Mouse (Mus musculus): ENCODE results near the gene Nsrp1. TPM values are rescaled to one million over a fixed set of nuclear protein-coding genes. Genes with fewer than 3 reads are reported as not detected.
"Not testable (repeated sequence)": the region's sequence is repeated elsewhere in the genome, so short reads cannot be mapped to it uniquely, and the experiment has no call there.

Nsrp1 gene
- 10 to 100 TPM; 16.3 to 17.8 TPM for total RNA-seq (2021)

- peak; percentile 92 to 93 for DNase-seq
These were observed at the start of gene Nsrp1 for GRCm38 (mm10) chr11:77078273-77079134. Nsrp1 (minus strand) TSS chr11:77078435.

GRCm38 (mm10) chr11:77111141-77111540 lies 32.9 kb upstream of the Nsrp1 start:
- no peak for DNase-seq

- DNase-seq, result no peak
These were observed 30.2 kb upstream of the Nsrp1 start for GRCm38 (mm10) chr11:77108442-77108841.

- not testable (repeated sequence) for DNase-seq
These were observed 29.6 kb upstream of the Nsrp1 start for GRCm38 (mm10) chr11:77107872-77108271.

GRCm38 (mm10) chr11:77106961-77107360 lies 28.7 kb upstream of the Nsrp1 start:
- no peak for DNase-seq

- peak; percentile 64 to 70 for DNase-seq
These were observed 22.1 kb upstream of the Nsrp1 start for GRCm38 (mm10) chr11:77100137-77100937.

- DNase-seq, result no peak
These were observed 20.2 kb upstream of the Nsrp1 start for GRCm38 (mm10) chr11:77098332-77098972.

GRCm38 (mm10) chr11:77096991-77097390 lies 18.8 kb upstream of the Nsrp1 start:
- no peak for DNase-seq

- DNase-seq, result no peak
These were observed 18.3 kb upstream of the Nsrp1 start for GRCm38 (mm10) chr11:77096581-77096980.

GRCm38 (mm10) chr11:77095206-77095605 lies 17.0 kb upstream of the Nsrp1 start:
- no peak for DNase-seq

- no peak for DNase-seq
These were observed 15.9 kb upstream of the Nsrp1 start for GRCm38 (mm10) chr11:77094136-77094535.

GRCm38 (mm10) chr11:77093208-77093607 lies 15.0 kb upstream of the Nsrp1 start:
- DNase-seq, result peak in 1 of 2 experiments; percentile 13

- DNase-seq, result no peak
These were observed 10.9 kb upstream of the Nsrp1 start for GRCm38 (mm10) chr11:77089162-77089561.

GRCm38 (mm10) chr11:77087004-77087403 lies 8.8 kb upstream of the Nsrp1 start:
- DNase-seq, result no peak

- no peak for DNase-seq
These were observed 5.9 kb upstream of the Nsrp1 start for GRCm38 (mm10) chr11:77084001-77084682.

GRCm38 (mm10) chr11:77079361-77079760 lies 1.1 kb upstream of the Nsrp1 start:
- DNase-seq, result no peak

GRCm38 (mm10) chr11:77077792-77078191 lies 443 bp downstream of the Nsrp1 start:
- peak in 1 of 2 experiments; percentile 10 for DNase-seq

- not testable (repeated sequence) for DNase-seq
These were observed 904 bp downstream of the Nsrp1 start for GRCm38 (mm10) chr11:77077331-77077730.

GRCm38 (mm10) chr11:77070721-77071120 lies 7.5 kb downstream of the Nsrp1 start:
- DNase-seq, result no peak

- DNase-seq, result no peak
These were observed 9.4 kb downstream of the Nsrp1 start for GRCm38 (mm10) chr11:77068825-77069224.

GRCm38 (mm10) chr11:77063406-77063805 lies 14.8 kb downstream of the Nsrp1 start:
- DNase-seq, result no peak

GRCm38 (mm10) chr11:77061951-77062350 lies 16.3 kb downstream of the Nsrp1 start:
- DNase-seq, result no peak
